Mouse (Mus musculus) bone marrow, adult 2 months (tissue): ENCODE data around the gene Prkcq. TPM values are rescaled to one million over a fixed set of nuclear protein-coding genes. Genes with fewer than 3 reads are reported as not detected.
A peak's percentile ranks its signal among the peaks of the same experiment; 100 is the strongest.

Experiments used
- H3K27ac ChIP-seq: fragments of 200-500 bp; 2 replicates; pipeline ENCODE4 v1.5.1; 2012; ENCODE audit warnings: low read depth, mild to moderate bottlenecking, control low read depth, inconsistent platforms, low read length; ENCODE audit not compliant: control insufficient read depth, poor library complexity, insufficient read depth
- H3K4me1 ChIP-seq: fragments of 200-500 bp; 2 replicates; pipeline ENCODE4 v1.6.1; 2011; ENCODE audit warnings: low read length; ENCODE audit not compliant: control insufficient read depth, insufficient read depth
- H3K4me3 ChIP-seq: fragments of 200-500 bp; replicated peaks from 2 replicates; pipeline ENCODE3; 2011; ENCODE audit warnings: mild to moderate bottlenecking, low read depth, low read length, control low read depth; ENCODE audit not compliant: control insufficient read depth
- CTCF ChIP-seq: fragments of 200-500 bp; IDR thresholded peaks from 2 replicates; pipeline ENCODE4 v1.5.1; 2011; ENCODE audit warnings: low read length, control low read depth; ENCODE audit not compliant: control insufficient read depth, insufficient read depth
- POLR2A ChIP-seq: fragments of 200-500 bp; IDR thresholded peaks from 2 replicates; pipeline ENCODE4 v1.6.1; 2011; ENCODE audit warnings: low read depth, mild to moderate bottlenecking, control low read depth, low read length, borderline replicate concordance; ENCODE audit not compliant: control insufficient read depth
- WGBS: fragments of 180-500 bp; shearing (Covaris S2); methylation state at CpG from one replicate; pipeline ENCODE4 v1.1.7; 2018; 5-methylcytosine and 5-hydroxymethylcytosine counted together
- polyA plus RNA-seq: library from polyadenylated mRNA; stranded (reverse); fragments of >200 nt; gene quantifications from 2 replicates; pipeline ENCODE4 v1.2.4, GENCODE M21; 2011; ENCODE audit warnings: low replicate concordance; ENCODE audit not compliant: missing spikeins, insufficient read depth, insufficient read length

Prkcq gene
- polyA plus RNA-seq, 1 experiment, result 25.8 TPM

- 78% methylated on average over 11 of the region's 11 CpGs for WGBS
These were observed 30.9 kb downstream of the Prkcq start for GRCm38 (mm10) chr2:11202841-11203240.

GRCm38 (mm10) chr2:11203261-11203660 is 31.4 kb downstream of the Prkcq start:
- no peak for TF ChIP-seq CTCF
- no peak for TF ChIP-seq POLR2A
- WGBS, result 23% methylated on average over 5 of the region's 5 CpGs
- Histone ChIP-seq H3K4me3 (no peak overlapping the region), H3K27ac (peak overlapping the region; percentile 29; the same call in 1 of the 2 replicates), H3K4me1 (peaks cover 3% of the 10 kb centered on the region; the same call in 1 of the 2 replicates)

More at GRCm38 (mm10) chr2:11202841-11203240, 30.9 kb downstream of the Prkcq start:
- no peak overlapping the region for H3K4me3 ChIP-seq
- no peak for TF ChIP-seq POLR2A
- no peak for TF ChIP-seq CTCF
- peak overlapping the region; percentile 35; the same call in 1 of the 2 replicates for H3K27ac ChIP-seq
- H3K4me1 ChIP-seq, result peaks cover 3% of the 10 kb centered on the region; the same call in 1 of the 2 replicates

GRCm38 (mm10) chr2:11204232-11204631 is 32.3 kb downstream of the Prkcq start:
- Histone ChIP-seq H3K27ac (peak overlapping the region; percentile 44; the same call in 1 of the 2 replicates), H3K4me1 (peaks cover 3% of the 10 kb centered on the region; the same call in 1 of the 2 replicates), H3K4me3 (no peak overlapping the region)
- WGBS, result 68% methylated on average over 5 of the region's 5 CpGs
- TF ChIP-seq CTCF, result no peak
- TF ChIP-seq POLR2A, result no peak

- H3K4me1 ChIP-seq, result peaks cover 3% of the 10 kb centered on the region; the same call in 1 of the 2 replicates
- no peak overlapping the region for H3K4me3 ChIP-seq
- WGBS, result 57% methylated on average over 9 of the region's 9 CpGs
- no peak overlapping the region for H3K27ac ChIP-seq
- TF ChIP-seq CTCF (no peak), POLR2A (no peak)
These were observed 33.1 kb downstream of the Prkcq start for GRCm38 (mm10) chr2:11204961-11205360.

DNA sequence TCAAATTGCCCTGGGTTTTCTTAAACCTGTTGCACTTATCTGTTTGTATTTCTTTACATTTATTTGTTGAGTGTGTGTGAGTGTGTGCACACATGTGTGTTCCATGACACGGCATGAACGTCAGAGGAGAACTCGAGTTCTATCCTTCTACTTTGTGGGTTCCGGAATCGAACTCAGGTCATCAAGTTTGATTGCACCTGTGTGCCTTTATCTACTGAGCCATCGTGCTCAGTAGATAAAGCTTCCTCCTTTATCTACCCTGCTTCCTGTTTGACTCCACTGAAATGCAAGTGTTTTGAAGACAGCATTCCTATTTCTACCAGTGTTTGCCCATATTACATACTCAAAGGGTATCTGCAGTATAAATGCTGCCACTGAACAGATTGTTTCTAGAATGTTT is 33.8 kb downstream of the Prkcq start:
- Histone ChIP-seq H3K27ac (no peak overlapping the region), H3K4me1 (peaks cover 1% of the 10 kb centered on the region; the same call in 1 of the 2 replicates), H3K4me3 (no peak overlapping the region)
- TF ChIP-seq POLR2A (no peak), CTCF (no peak)
- WGBS, result 61% methylated on average over 6 of the region's 6 CpGs

GRCm38 (mm10) chr2:11208263-11208662 is 36.4 kb downstream of the Prkcq start:
- WGBS, result 8% methylated on average over 9 of the region's 9 CpGs
- no peak overlapping the region for H3K27ac ChIP-seq
- TF ChIP-seq POLR2A (no peak), CTCF (no peak)
- H3K4me3 ChIP-seq, result no peak overlapping the region
- H3K4me1 ChIP-seq, result peaks cover 1% of the 10 kb centered on the region; the same call in 1 of the 2 replicates

- H3K4me3 ChIP-seq, result no peak overlapping the region
- H3K4me1 ChIP-seq, result peaks cover 1% of the 10 kb centered on the region; the same call in 1 of the 2 replicates
- 64% methylated on average over 6 of the region's 6 CpGs for WGBS
- H3K27ac ChIP-seq, result no peak overlapping the region
- TF ChIP-seq CTCF (no peak), POLR2A (no peak)
These were observed 37.4 kb downstream of the Prkcq start for GRCm38 (mm10) chr2:11209335-11209734.

GRCm38 (mm10) chr2:11210241-11210916 is 38.5 kb downstream of the Prkcq start:
- H3K4me3 ChIP-seq, result no peak overlapping the region
- 56% methylated on average over 8 of the region's 8 CpGs for WGBS
- H3K4me1 ChIP-seq, result no peaks in the 10 kb centered on the region
- no peak overlapping the region for H3K27ac ChIP-seq
- TF ChIP-seq CTCF, result no peak
- TF ChIP-seq POLR2A, result no peak
